Mouse (Mus musculus): ENCODE measurements around the gene Kcns1. TPM values are rescaled to one million over a fixed set of nuclear protein-coding genes. Genes with fewer than 3 reads are reported as not detected.
A peak's percentile ranks its signal among the peaks of the same experiment; 100 is the strongest.

Gene Kcns1
- total RNA-seq, 1 experiment from 2014 or later = 2.3 TPM

DNA sequence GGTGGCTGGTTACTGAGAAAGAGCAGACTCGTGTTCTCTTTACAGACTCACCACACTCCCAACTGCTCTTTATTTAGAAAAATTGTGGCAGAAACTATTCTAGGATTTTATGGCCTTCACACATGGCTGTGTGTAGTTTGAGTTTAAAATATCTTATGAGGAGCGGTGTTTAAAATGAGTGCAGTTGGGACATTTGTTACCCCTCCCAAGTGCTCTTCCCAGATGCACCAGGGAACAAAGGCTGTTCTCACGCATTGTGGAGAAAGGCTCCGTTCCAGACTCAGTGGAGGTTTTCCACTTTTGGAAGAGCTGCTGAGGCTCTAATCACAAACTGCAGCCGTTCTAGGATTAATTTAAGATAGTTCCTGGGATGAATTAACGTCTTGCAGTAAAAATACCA, 33.2 kb downstream of the Kcns1 start:
- ATAC-seq (replicated peaks in 1 of 2; ENCODE audit: insufficient read depth in 1 of 2, low FRiP score in 2 of 2, low TSS enrichment in 1 of 2, low read depth in 1 of 2, poor library complexity in 2 of 2, severe bottlenecking in 2 of 2) = no peak

GRCm38 (mm10) chr2:164136393-164136792, 34.5 kb downstream of the Kcns1 start:
- ATAC-seq (replicated peaks in 1 of 2; ENCODE audit: insufficient read depth in 1 of 2, low FRiP score in 2 of 2, low TSS enrichment in 1 of 2, low read depth in 1 of 2, poor library complexity in 2 of 2, severe bottlenecking in 2 of 2) = no peak

- no peak for ATAC-seq (replicated peaks in 1 of 2; ENCODE audit: insufficient read depth in 1 of 2, low FRiP score in 2 of 2, low TSS enrichment in 1 of 2, low read depth in 1 of 2, poor library complexity in 2 of 2, severe bottlenecking in 2 of 2)
Measured at GRCm38 (mm10) chr2:164135367-164135766, 35.5 kb downstream of the Kcns1 start.

GRCm38 (mm10) chr2:164134563-164134962, 36.4 kb downstream of the Kcns1 start:
- ATAC-seq (replicated peaks in 1 of 2; ENCODE audit: insufficient read depth in 1 of 2, low FRiP score in 2 of 2, low TSS enrichment in 1 of 2, low read depth in 1 of 2, poor library complexity in 2 of 2, severe bottlenecking in 2 of 2) = no peak

DNA sequence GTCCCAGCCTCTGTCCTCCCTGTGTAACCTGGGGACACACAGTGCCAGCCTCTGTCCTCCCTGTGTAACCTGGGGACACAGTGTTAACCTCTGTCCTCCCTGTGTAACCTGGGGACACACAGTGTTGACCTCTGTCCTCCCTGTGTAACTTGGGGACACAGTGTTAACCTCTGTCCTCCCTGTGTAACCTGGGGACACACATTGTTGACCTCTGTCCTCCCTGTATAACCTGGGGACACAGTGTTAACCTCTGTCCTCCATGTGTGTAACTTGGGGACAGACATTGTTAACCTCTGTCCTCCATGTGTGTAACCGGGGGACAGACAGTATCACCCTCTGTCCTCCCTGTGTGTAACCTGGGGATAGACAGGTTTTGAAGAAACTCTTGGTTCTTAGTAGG, 39.3 kb downstream of the Kcns1 start:
- ATAC-seq (replicated peaks in 1 of 2; ENCODE audit: insufficient read depth in 1 of 2, low FRiP score in 2 of 2, low TSS enrichment in 1 of 2, low read depth in 1 of 2, poor library complexity in 2 of 2, severe bottlenecking in 2 of 2) = no peak

DNA sequence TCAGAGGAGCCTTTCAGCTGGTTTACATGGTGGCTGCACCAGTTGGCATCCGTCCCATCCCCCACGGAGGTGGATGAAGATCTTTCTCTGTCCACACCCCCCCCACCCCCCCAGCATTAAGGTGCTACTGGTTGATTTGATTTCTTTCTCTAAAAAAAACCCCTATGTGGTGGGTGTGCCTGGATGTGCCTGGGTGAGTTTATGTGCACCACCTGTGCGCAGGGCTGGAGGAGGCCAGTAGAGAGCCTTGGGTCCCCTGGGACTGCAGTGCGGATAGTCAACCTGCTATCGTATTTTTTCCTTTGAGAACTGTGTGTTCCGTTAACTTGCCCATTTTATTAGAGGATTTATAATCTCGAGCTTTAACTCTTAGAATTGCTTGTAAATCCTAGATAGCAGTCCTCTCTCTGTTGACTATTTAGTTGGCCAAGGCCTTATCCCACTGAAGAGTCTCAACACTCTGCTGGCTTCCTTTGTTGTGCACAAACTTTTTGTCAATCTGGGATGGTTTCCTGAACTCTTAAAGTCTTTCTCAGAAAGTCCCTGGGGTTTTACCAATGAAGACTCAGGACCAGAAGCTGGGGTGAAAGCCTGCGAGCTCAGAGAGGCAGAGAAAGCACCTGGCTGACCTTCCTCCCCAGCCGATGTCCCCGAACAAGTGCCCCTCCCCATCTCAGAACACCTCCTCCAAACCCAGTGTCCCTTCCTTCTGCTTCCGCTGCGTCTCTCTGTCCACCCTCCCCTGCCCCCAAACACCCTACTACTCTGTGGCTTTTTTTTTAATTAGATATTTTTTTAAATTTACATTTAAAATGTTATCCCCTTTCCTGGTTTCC, 42.1 kb downstream of the Kcns1 start:
- no peak for ATAC-seq (replicated peaks in 1 of 2; ENCODE audit: insufficient read depth in 1 of 2, low FRiP score in 2 of 2, low TSS enrichment in 1 of 2, low read depth in 1 of 2, poor library complexity in 2 of 2, severe bottlenecking in 2 of 2)

GRCm38 (mm10) chr2:164127297-164127696, 43.6 kb downstream of the Kcns1 start:
- ATAC-seq (replicated peaks in 1 of 2; ENCODE audit: insufficient read depth in 1 of 2, low FRiP score in 2 of 2, low TSS enrichment in 1 of 2, low read depth in 1 of 2, poor library complexity in 2 of 2, severe bottlenecking in 2 of 2) = no peak

DNA sequence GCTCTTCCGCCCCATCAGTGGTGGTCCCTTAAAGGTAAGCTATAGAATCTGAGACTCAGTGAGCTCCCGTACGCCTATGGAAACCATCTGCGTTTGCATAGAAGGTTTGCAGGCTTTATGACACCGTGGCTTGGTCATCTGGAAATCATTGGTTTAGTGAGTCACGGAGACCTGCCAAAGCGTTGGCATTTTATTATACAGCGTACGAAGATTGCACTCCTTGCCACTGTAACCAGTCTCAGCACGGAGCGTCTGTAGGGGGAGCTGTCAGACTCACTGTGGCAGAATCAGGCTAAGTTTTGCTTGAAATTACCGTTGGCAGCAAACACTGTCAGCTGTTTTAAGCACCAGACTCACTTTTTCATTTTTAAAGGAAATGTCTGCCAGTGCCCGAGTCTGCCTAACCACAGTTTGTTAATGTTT, 44.4 kb downstream of the Kcns1 start:
- no peak for ATAC-seq (replicated peaks in 1 of 2; ENCODE audit: insufficient read depth in 1 of 2, low FRiP score in 2 of 2, low TSS enrichment in 1 of 2, low read depth in 1 of 2, poor library complexity in 2 of 2, severe bottlenecking in 2 of 2)

DNA sequence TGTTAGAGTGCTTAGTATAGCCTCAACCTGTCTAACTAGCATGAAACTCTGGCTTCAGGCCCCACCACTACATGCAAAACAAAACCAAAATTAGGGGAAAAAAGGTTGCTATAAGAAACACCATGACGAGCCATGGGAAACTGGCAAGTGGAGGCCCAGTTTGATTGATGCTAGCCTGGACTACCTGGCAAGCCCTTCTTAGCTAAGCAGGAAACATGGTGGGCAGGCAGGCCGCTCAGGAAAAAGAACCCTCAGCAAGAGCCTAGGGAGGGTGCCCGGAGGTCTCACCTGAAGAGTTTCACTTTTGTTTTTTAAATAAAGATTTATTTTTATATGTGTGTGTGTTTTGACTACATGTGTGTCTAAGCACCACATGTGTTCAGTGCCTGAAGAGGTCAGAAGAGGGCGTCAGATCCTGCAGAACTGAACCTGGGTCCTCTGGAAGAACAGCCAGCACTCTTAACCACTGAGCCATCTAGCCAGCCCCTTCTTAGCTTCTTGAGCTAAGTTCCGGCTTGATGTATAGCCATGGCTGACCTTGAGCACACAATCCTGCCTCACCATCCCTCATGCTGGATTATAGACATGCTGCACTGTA, 47.6 kb downstream of the Kcns1 start:
- peak in 1 of 2 experiments; percentile 10; a peak in 1 of 4 replicates for ATAC-seq (replicated peaks in 1 of 2; ENCODE audit: insufficient read depth in 1 of 2, low FRiP score in 2 of 2, low TSS enrichment in 1 of 2, low read depth in 1 of 2, poor library complexity in 2 of 2, severe bottlenecking in 2 of 2)

- no peak for ATAC-seq (replicated peaks in 1 of 2; ENCODE audit: insufficient read depth in 1 of 2, low FRiP score in 2 of 2, low TSS enrichment in 1 of 2, low read depth in 1 of 2, poor library complexity in 2 of 2, severe bottlenecking in 2 of 2)
Measured at GRCm38 (mm10) chr2:164119503-164119902, 51.4 kb downstream of the Kcns1 start.

DNA sequence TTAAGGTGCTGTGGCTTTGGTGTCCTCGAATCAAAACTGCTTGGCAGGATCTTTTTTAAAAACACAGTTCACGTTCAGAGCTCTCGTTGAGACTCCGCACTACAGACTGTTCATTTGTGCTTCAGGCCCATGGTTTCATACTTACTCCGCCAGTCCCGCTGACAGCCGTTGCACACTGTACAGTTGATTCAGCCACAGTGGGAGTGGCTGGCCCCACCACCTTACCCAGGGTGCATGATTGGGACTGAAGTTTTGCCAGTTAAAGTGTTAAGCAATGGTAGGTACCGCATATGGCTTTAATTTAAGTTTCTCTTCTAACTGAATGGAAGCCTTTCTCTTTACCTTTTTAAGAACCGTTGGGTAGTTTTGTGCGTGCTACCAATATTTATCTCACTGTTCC, 55.4 kb downstream of the Kcns1 start:
- no peak for ATAC-seq (replicated peaks in 1 of 2; ENCODE audit: insufficient read depth in 1 of 2, low FRiP score in 2 of 2, low TSS enrichment in 1 of 2, low read depth in 1 of 2, poor library complexity in 2 of 2, severe bottlenecking in 2 of 2)

GRCm38 (mm10) chr2:164114051-164114450, 56.9 kb downstream of the Kcns1 start:
- no peak for ATAC-seq (replicated peaks in 1 of 2; ENCODE audit: insufficient read depth in 1 of 2, low FRiP score in 2 of 2, low TSS enrichment in 1 of 2, low read depth in 1 of 2, poor library complexity in 2 of 2, severe bottlenecking in 2 of 2)

Other genes starting within 250 kb of the Kcns1 start
- 66.2 and 87.0 TPM in 2 replicates for gene Ywhab, start 176.2 kb downstream of the Kcns1 start, total RNA-seq (2017)
- gene Pabpc1l, start 145.7 kb downstream of the Kcns1 start, total RNA-seq (2017) = 0.05 and 0.13 TPM in 2 replicates
- 163 and 235 TPM in 2 replicates for gene Stk4, start 100.8 kb downstream of the Kcns1 start, total RNA-seq (2017)
- gene Tomm34, start 99.9 kb downstream of the Kcns1 start, total RNA-seq (2017) = 44.8 and 46.7 TPM in 2 replicates
- gene Wfdc5, start 11.6 kb upstream of the Kcns1 start, total RNA-seq (2017) = not detected in 2 replicates
- gene Wfdc12, start 19.5 kb upstream of the Kcns1 start, total RNA-seq (2017) = not detected in 2 replicates
- gene Wfdc15a, start 29.0 kb upstream of the Kcns1 start, total RNA-seq (2017) = not detected in 2 replicates
- not detected in 2 replicates for gene Wfdc15b, start 50.5 kb upstream of the Kcns1 start, total RNA-seq (2017)
- gene Svs2, start 67.4 kb upstream of the Kcns1 start, total RNA-seq (2017) = not detected in 2 replicates
- gene Svs3b, start 85.5 kb upstream of the Kcns1 start, total RNA-seq (2017) = not detected in 2 replicates
- not detected in 2 replicates for gene Svs4, start 107.3 kb upstream of the Kcns1 start, total RNA-seq (2017)
- gene Svs3a, start 118.2 kb upstream of the Kcns1 start, total RNA-seq (2017) = not detected in 2 replicates
- gene Svs6, start 145.6 kb upstream of the Kcns1 start, total RNA-seq (2017) = not detected in 2 replicates
- gene Svs5, start 161.6 kb upstream of the Kcns1 start, total RNA-seq (2017) = not detected in 2 replicates
- 5.4 and 12.8 TPM in 2 replicates for gene Slpi, start 218.0 kb upstream of the Kcns1 start, total RNA-seq (2017)
- not detected in 2 replicates for gene Rbpjl, start 232.0 kb upstream of the Kcns1 start, total RNA-seq (2017)
- gene Matn4, start 234.0 kb upstream of the Kcns1 start, total RNA-seq (2017) = 0.31 TPM in 1 of 2 replicates, not detected in the other

All from hematopoietic stem cell, adult 5-6 weeks (primary cell).